Mouse (Mus musculus): ENCODE results near the gene Lipf.

Gene Lipf

DNA sequence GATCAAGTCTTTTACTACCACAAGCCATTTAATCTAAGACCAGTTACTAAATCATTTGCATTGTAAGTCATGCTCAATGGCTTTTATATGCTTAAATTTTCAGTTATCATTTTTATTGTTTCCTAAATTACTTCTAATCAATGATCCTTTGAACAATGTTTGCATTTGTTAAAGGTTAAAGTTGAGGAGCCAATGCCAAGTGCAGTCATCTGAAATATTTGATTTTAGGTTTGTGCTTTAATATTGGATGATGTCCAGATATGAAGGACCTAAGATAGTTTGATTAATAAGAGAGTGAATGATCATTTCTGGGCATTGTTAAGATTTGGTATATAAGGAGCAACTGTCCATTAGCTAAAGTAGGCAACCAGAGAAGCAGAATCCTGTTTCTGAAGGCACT, at the start of gene Lipf:
Gene Lipf (plus strand): TSS at position 301 of the 400 bp plus-strand sequence.
- in situ Hi-C loops (cut with MboI; ENCODE audit: unreplicated experiment in 2 of 2): no loop called here

DNA sequence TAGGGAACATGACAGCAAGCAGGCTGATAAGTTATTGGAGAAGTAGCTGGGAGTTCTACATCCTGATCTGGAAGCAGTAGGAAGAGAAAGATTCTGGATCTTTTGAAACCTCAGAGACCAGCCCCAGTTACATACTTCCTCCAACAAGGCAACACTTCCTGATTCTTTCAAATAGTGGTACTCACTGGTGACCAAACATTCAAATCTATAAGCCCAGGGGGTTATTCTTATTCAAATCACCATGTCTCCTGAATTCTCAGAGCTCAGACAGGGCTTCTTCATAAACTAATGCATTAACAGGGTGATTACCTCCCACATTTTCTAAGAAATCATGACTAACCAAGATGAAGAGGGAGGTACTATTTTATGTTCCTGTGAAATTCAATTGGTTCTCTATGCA, 36.9 kb upstream of the Lipf start:
- in situ Hi-C loops (cut with MboI; ENCODE audit: unreplicated experiment in 2 of 2): no loop called here

DNA sequence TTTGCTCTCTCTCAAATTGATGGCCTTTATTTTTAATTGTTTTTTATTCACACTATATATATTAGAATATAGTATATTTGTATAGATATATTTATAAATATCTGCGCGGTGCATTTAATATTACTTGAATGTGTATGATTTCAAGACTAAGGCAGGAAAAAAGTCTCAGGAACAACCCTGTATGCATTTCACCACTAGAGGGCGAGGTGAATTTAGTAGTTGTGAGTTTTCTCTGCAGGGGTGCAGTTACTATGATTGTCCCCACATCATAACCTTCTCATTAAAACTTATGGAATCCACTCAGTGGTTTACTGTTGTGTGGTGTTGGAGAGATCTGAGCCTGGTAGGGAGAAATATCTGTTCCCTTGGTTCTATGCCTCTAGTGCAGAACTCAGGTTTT, 18.0 kb downstream of the Lipf start:
- in situ Hi-C loops (cut with MboI; ENCODE audit: unreplicated experiment in 2 of 2): no loop called here

DNA sequence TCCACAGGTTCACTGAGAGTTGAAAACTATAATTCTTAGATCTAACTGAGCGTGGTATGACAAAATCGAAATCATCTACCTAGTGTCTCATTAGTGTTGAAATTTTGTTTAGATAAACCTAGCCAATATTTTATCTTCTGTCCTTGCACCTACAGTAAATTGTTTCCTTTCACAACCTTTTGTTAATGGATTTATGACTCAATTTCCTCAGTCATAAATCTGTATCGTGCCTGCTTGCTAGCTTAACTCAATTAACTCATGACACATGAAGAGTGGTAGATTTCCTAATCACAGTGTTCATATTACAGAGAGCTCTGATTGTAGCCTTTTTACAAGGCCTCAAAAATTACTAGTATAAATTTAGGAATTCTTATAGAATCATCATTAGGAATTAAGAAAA, 22.1 kb downstream of the Lipf start:
- in situ Hi-C loops (cut with MboI; ENCODE audit: unreplicated experiment in 2 of 2): no loop called here

DNA sequence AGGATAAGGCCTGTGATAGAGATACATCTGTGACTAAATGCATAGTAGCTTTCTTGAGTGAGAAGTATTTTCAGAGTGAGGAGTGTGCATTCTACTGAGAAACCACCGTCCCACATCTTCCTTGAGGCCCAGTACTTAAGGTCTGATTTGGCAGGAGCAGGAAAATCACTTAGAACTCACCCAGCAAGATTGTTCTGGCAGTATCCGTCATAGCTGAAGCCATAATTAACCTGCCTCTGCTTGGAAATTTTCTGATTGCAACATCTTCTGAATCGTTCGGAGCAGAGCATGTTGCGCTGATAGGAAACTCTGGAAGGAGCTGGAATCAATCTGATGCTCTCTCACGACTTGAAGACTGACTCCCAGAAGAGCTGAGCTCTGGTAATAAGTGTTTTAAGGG, 47.0 kb downstream of the Lipf start, which contains the start of gene Lipk:
Gene Lipk (plus strand): TSS at position 289 of the 400 bp plus-strand sequence.
- in situ Hi-C loops (cut with MboI; ENCODE audit: unreplicated experiment in 2 of 2): loop anchor here (25.0 kb wide), 2 partner anchors 621 to 1296 kb away; partner anchors contain the start of gene Rnls (in 1 of the 2)

DNA sequence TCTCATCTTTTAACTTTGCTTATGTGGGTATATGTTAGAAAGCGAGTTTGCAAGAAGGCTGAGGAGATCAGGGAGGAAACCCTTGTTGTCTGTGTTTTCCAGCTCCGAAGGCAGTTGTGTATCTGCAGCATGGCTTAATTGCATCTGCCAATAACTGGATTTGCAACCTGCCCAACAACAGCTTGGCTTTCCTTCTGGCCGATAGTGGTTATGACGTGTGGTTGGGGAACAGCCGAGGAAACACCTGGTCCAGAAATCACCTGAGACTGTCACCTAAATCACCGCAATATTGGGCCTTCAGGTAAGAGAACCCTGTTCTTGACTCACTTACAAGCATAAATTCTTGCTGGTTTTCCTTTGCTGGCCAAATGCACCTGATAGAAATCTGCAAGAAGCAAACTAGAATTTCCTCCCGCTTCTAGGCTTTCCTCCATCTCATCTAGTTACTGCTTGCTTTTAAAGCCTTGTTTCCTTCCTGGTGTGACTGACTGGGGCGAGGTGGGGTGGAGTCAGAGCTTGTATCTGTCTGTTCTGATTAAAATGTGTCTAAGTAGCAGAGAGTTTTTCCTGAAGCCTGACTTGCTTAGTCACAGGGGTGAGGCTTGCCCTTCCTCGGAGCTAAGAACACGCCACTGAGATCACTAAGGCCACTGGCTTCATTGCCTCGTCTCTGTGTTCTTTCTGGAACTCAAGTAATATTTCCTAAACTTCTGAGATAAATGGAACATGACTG, 60.6 kb downstream of the Lipf start:
- in situ Hi-C loops (cut with MboI; ENCODE audit: unreplicated experiment in 2 of 2): loop anchor here (5.0 to 25.0 kb wide), 3 partner anchors 634 to 1309 kb away; partner anchors contain the start of gene Rnls (in 1 of the 2)

DNA sequence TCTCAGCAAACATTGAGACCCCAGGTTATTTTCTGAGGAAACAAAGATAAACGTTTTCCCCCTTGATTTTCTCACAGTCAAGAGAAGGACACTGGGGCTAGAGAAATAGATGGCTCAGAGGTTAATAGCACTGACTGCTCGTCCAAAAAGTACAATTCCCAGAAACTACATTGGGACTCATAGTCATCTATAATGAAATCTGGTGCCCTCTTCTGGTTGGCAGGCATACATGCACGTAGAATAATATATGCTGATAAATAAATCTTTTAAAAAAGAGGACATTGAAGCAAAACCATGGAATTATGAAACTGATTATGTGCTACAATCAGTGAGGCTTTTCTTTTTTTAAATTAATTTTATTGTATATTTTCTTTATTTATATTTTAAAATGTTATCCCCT, 61.8 kb downstream of the Lipf start:
- in situ Hi-C loops (cut with MboI; ENCODE audit: unreplicated experiment in 2 of 2): loop anchor here (5.0 to 25.0 kb wide), 3 partner anchors 635 to 1310 kb away; partner anchors contain the start of gene Rnls (in 1 of the 2)
